Mouse (Mus musculus) heart, adult 2 months (tissue): ENCODE results near the gene Scg3.

Experiments
- CTCF ChIP-seq: fragments of 200-600 bp; IDR thresholded peaks from 2 replicates; pipeline ENCODE4 v1.8.1; 2022; ENCODE audit warnings: antibody characterized with exemption, mild to moderate bottlenecking, moderate library complexity
- EP300 ChIP-seq: fragments of 200-500 bp; IDR thresholded peaks from 2 replicates; pipeline ENCODE4 v1.6.1; 2011; ENCODE audit warnings: low read depth, low read length, control low read depth; ENCODE audit not compliant: insufficient read depth
- POLR2A ChIP-seq: fragments of 200-500 bp; IDR thresholded peaks from 2 replicates; pipeline ENCODE4 v1.6.1; 2011; ENCODE audit warnings: mild to moderate bottlenecking, low read depth, low read length, control low read depth; ENCODE audit not compliant: insufficient read depth

DNA sequence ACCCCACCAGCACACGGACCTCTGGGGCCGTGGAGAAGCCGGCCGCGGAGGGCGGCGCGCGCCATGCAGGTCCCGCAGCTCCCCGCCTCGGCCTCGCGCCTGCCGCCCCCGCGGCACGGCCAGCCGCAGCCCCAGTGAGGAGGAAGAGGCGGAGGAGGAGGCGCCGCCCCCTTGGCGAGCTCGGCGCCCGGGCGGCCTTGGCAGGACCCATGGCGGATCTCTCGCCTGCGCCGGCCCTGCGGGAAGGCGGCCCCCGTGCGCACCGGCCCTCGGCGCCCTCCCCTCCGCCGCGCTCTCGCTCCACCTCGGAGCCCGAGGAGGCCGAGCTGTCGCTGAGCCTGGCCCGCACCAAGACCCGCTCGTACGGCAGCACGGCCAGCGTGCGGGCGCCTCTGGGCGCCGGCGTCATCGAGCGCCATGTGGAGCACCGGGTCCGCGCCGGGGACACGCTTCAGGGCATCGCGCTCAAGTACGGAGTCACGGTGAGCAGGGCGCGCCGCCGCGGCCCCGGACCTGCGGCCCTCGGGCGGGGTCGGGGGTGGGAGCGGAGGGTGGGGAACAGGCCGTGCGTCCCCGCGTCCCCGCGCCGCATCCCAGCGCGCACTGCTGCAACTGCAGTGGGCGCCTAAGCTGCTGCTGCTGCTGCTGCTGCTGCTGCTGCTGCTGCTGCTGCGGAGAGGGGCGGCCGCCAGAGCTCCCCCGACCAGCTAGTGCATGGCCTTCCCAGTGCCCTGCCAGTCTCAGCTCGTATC is 58.1 kb downstream of the Scg3 start, which contains the start of gene Lysmd2:
- TF ChIP-seq POLR2A = peak; percentile 32; the same call in 1 of the 2 replicates
- TF ChIP-seq CTCF = no peak
- no peak for TF ChIP-seq EP300
